ENCODE assay signal across 9 mouse cellular contexts in the genomic region with DNA sequence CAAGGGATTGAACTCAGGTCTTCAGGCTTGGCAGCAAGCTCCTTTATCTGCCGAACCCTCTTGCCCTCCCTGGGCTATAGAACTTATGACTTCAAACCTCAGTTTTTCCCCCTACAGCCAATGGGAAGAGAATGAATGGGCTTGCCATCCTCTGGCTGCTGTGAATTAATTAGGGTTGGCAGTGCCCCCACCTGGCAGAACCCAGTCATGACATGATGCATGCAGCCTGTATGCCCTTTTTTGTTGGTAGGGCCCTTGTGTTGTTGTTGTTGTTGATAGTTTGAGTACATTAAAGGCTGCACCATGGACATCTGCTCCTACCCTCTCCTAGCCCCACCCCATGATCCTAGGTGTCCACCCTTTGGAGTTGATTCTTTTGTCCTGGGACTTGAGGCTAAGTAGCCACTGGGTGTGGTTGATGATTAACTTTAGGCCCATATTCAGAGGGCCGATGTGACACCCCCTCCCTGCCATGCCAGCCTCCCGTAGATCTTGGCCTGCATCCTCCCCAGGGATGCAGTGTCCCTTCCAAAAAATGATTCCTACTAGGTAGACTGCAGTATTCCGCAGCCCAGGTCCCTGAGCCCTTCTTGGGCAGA. TPM values are rescaled to one million over a fixed set of nuclear protein-coding genes. Genes with fewer than 3 reads are reported as not detected.
DNase-seq lines count a peak whose midpoint lies in the region; ATAC-seq and TF ChIP-seq lines count a peak whose summit lies in the region.
"Had no signal": no experiment of that assay in that cellular context is flagged by ENCODE, and none has a peak within 500 bp of the region (broad histone marks: within the 10 kb centered on the region; RNA-seq: fewer than 3 reads in every experiment).

No protein-coding gene starts in this region.

- TF ChIP-seq EP300 in heart, adult 2 months (IDR thresholded peaks at IDR 0.05; ENCODE audit: insufficient read depth, low read depth, low read length) = peak; percentile 66; the same call in 1 of the 2 replicates
- TF ChIP-seq EP300 in MEL (IDR thresholded peaks at IDR 0.05; ENCODE audit: low read depth in 1 of 2, low read length in 2 of 2) = no peak

- no peaks in the 10 kb centered on the region for H3K27me3 ChIP-seq in heart, adult 2 months (ENCODE audit: control insufficient read depth, insufficient read depth, low read length)
- no peaks in the 10 kb centered on the region for H3K27me3 ChIP-seq in MEL (ENCODE audit: control insufficient read depth in 1 of 2, insufficient read depth in 2 of 2, low read length in 2 of 2)
- H3K27me3 ChIP-seq in forebrain, embryonic 11.5 days (ENCODE audit: control insufficient read depth, insufficient read depth, low read length) = no peaks in the 10 kb centered on the region
- H3K27me3 ChIP-seq: neural tube, embryonic 12.5 days had no signal

- TF ChIP-seq CTCF in heart, adult 2 months (IDR thresholded peaks at IDR 0.05) = peak; percentile 85
- TF ChIP-seq CTCF in MEL (IDR thresholded peaks at IDR 0.05 in 2 of 3, conservative IDR thresholded peaks at IDR 0.05 in 1 of 3; ENCODE audit: control insufficient read depth in 1 of 3, insufficient read depth in 1 of 3, low read depth in 2 of 3, low read length in 3 of 3, poor library complexity in 1 of 3, severe bottlenecking in 1 of 3) = peak; percentile 73 to 77 (median 75)

- intact Hi-C loops in heart, adult 2 months (cut with DNase I) = loop anchor here (1.0 to 2.0 kb wide), 3 partner anchors 16 to 73 kb away; no protein-coding TSS in a partner anchor

- 29% methylated on average over 4 of the region's 4 CpGs for WGBS in heart, adult 2 months
- 73% methylated on average over 4 of the region's 4 CpGs for WGBS in forebrain, embryonic 11.5 days

- no peak for ATAC-seq in forebrain, embryonic 11.5 days (replicated peaks; ENCODE audit: low FRiP score)
- peak; percentile 71 for ATAC-seq in megakaryocyte progenitor cell, adult 5-6 weeks (replicated peaks; ENCODE audit: poor library complexity)

- H3K9me3 ChIP-seq in MEL (replicated peaks; ENCODE audit: insufficient read depth, low read length) = no peaks in the 10 kb centered on the region
- no peaks in the 10 kb centered on the region for H3K9me3 ChIP-seq in forebrain, embryonic 11.5 days (ENCODE audit: control insufficient read depth, low read length)
- H3K9me3 ChIP-seq: neural tube, embryonic 12.5 days had no signal

- H3K36me3 ChIP-seq in heart, adult 2 months (ENCODE audit: control insufficient read depth, insufficient read depth, low read length) = peaks cover 14% of the 10 kb centered on the region
- peaks cover 0 to 6% of the 10 kb centered on the region in 2 experiments; a peak in 2 of 4 replicates for H3K36me3 ChIP-seq in MEL (ENCODE audit: control insufficient read depth in 1 of 2, insufficient read depth in 2 of 2, low read length in 2 of 2)
- H3K36me3 ChIP-seq in forebrain, embryonic 11.5 days (ENCODE audit: control insufficient read depth, insufficient read depth, low read length) = no peaks in the 10 kb centered on the region
- H3K36me3 ChIP-seq: neural tube, embryonic 12.5 days had no signal

- H3K4me1 ChIP-seq in heart, adult 2 months (ENCODE audit: control insufficient read depth, insufficient read depth, low read length) = peaks cover 64% of the 10 kb centered on the region
- peaks cover 0 to 8% of the 10 kb centered on the region in 2 experiments; a peak in 3 of 4 replicates for H3K4me1 ChIP-seq in MEL (ENCODE audit: control insufficient read depth in 1 of 2, insufficient read depth in 2 of 2, low read length in 2 of 2)
- peaks cover 20% of the 10 kb centered on the region for H3K4me1 ChIP-seq in forebrain, embryonic 11.5 days (replicated peaks; ENCODE audit: control insufficient read depth, insufficient read depth, low read length)

- H3K9ac ChIP-seq in heart, adult 2 months (ENCODE audit: low read depth, low read length) = peak overlapping the region; percentile 69
- no peak overlapping the region for H3K9ac ChIP-seq in MEL (ENCODE audit: control insufficient read depth, low read depth, low read length, poor library complexity, severe bottlenecking)
- no peak overlapping the region for H3K9ac ChIP-seq in forebrain, embryonic 11.5 days (ENCODE audit: low read length)
- H3K9ac ChIP-seq: neural tube, embryonic 12.5 days had no signal

- H3K4me2 ChIP-seq in forebrain, embryonic 11.5 days (ENCODE audit: low read depth, low read length, severe bottlenecking) = no peak overlapping the region
- H3K4me2 ChIP-seq: neural tube, embryonic 12.5 days had no signal

- peak; percentile 57 for TF ChIP-seq RAD21 in MEL (IDR thresholded peaks at IDR 0.05; ENCODE audit: low read depth, low read length)

- H3K79me2 ChIP-seq in heart, adult 2 months (replicated peaks; ENCODE audit: control insufficient read depth, insufficient read depth, low read length) = peaks cover 2% of the 10 kb centered on the region
- peaks cover 4% of the 10 kb centered on the region for H3K79me2 ChIP-seq in MEL (ENCODE audit: control insufficient read depth, insufficient read depth, low read length, poor library complexity)

- H3K27ac ChIP-seq in heart, adult 2 months = peak overlapping the region; percentile 99
- no peak overlapping the region for H3K27ac ChIP-seq in MEL (ENCODE audit: control insufficient read depth, low read depth, low read length)
- no peak overlapping the region for H3K27ac ChIP-seq in forebrain, embryonic 11.5 days (ENCODE audit: low read depth, low read length)
- H3K27ac ChIP-seq: neural tube, embryonic 12.5 days had no signal

- no peak overlapping the region for H3K4me3 ChIP-seq in heart, adult 2 months
- H3K4me3 ChIP-seq in MEL (ENCODE audit: control insufficient read depth in 1 of 2, insufficient read depth in 1 of 2, low read depth in 2 of 2, low read length in 2 of 2) = no peak overlapping the region
- no peak overlapping the region for H3K4me3 ChIP-seq in forebrain, embryonic 11.5 days (ENCODE audit: low read depth, low read length)
- H3K4me3 ChIP-seq: neural tube, embryonic 12.5 days had no signal

- DNase-seq in heart, adult 2 months = peak; percentile 69 to 80
- DNase-seq in heart, adult 9 months (ENCODE audit: low spot score in 2 of 2) = no peak
- DNase-seq in MEL (ENCODE audit: low read depth, low spot score) = peak; percentile 68
- DNase-seq in forebrain, embryonic 11.5 days (ENCODE audit: low spot score) = peak; percentile 67
- peak; percentile 77 for DNase-seq in kidney, adult 9 months
- DNase-seq in thymus, postnatal 14 days = peak; percentile 75
- DNase-seq in frontal cortex, postnatal 36 days (ENCODE audit: low spot score in 2 of 2) = no peak

- no peak for TF ChIP-seq POLR2A in heart, adult 2 months (IDR thresholded peaks at IDR 0.05; ENCODE audit: insufficient read depth, low read depth, low read length)
- TF ChIP-seq POLR2A in MEL (IDR thresholded peaks at IDR 0.05; ENCODE audit: control insufficient read depth in 1 of 2, insufficient read depth in 1 of 2, low read depth in 1 of 2, low read length in 2 of 2, poor library complexity in 1 of 2) = no peak

TF ChIP-seq in MEL, 35 proteins besides CTCF, POLR2A, EP300 and RAD21:
- TF ChIP-seq MYC (IDR thresholded peaks at IDR 0.05; ENCODE audit: low read depth, low read length) = no peak
- TF ChIP-seq NRF1 (IDR thresholded peaks at IDR 0.05; ENCODE audit: insufficient read depth, low read depth, low read length, poor library complexity, severe bottlenecking) = no peak
- TF ChIP-seq ZC3H11A (IDR thresholded peaks at IDR 0.05; ENCODE audit: low read depth, low read length) = peak; percentile 46; the same call in 1 of the 2 replicates
- TF ChIP-seq MXI1 (IDR thresholded peaks at IDR 0.05; ENCODE audit: low read depth, low read length) = no peak
- no peak for TF ChIP-seq ZMIZ1 (IDR thresholded peaks at IDR 0.05; ENCODE audit: low read depth, low read length)
- no peak for TF ChIP-seq POLR2AphosphoS5 (IDR thresholded peaks at IDR 0.05; ENCODE audit: borderline replicate concordance, low read depth, low read length)
- TF ChIP-seq USF1 (IDR thresholded peaks at IDR 0.05; ENCODE audit: low read depth, low read length) = no peak
- no peak for TF ChIP-seq MAX (IDR thresholded peaks at IDR 0.05; ENCODE audit: low read length)
- TF ChIP-seq USF2 (IDR thresholded peaks at IDR 0.05; ENCODE audit: borderline replicate concordance in 1 of 2, insufficient read depth in 1 of 2, low read depth in 1 of 2, low read length in 2 of 2) = no peak
- TF ChIP-seq MYB (IDR thresholded peaks at IDR 0.05; ENCODE audit: low read depth, low read length) = no peak
- TF ChIP-seq SMC3 (IDR thresholded peaks at IDR 0.05; ENCODE audit: low read depth, low read length) = peak; percentile 76
- TF ChIP-seq ELF1 (IDR thresholded peaks at IDR 0.05; ENCODE audit: low read depth, low read length) = no peak
- TF ChIP-seq NELFE (IDR thresholded peaks at IDR 0.05; ENCODE audit: low read depth, low read length) = no peak
- TF ChIP-seq E2F4 (IDR thresholded peaks at IDR 0.05; ENCODE audit: borderline replicate concordance, low read depth, low read length) = no peak
- TF ChIP-seq MEF2A (IDR thresholded peaks at IDR 0.05; ENCODE audit: extremely low read depth, insufficient replicate concordance, low read depth, low read length, poor library complexity, severe bottlenecking) = no peak
- no peak for TF ChIP-seq ZNF384 (IDR thresholded peaks at IDR 0.05; ENCODE audit: low read depth, low read length)
- TF ChIP-seq CHD1 (IDR thresholded peaks at IDR 0.05; ENCODE audit: low read depth, low read length) = no peak
- TF ChIP-seq POLR2AphosphoS2 (IDR thresholded peaks at IDR 0.05; ENCODE audit: low read length) = no peak

RNA-seq across cellular contexts. Expression of gene Trak1, which starts 57.6 kb away (rescaled TPM):
- total RNA-seq in heart, adult 2 months (2021) = 100 to 1,000 TPM; 276 to 302 TPM
- 170 and 204 TPM in 2 replicates for polyA plus RNA-seq in heart, adult 2 months (2012; rRNA removed)
- total RNA-seq in MEL (2012; rRNA removed) = 15.3 and 16.2 TPM in 2 replicates
- 10 to 100 TPM in 1 of 2 experiments, not detected in 1; 35.5 TPM for polyA plus RNA-seq in MEL (2012; ENCODE audit: insufficient read depth in 1 of 2, insufficient read length in 2 of 2, low read depth in 1 of 2, low replicate concordance in 2 of 2, missing spikeins in 1 of 2)
- 33.5 and 36.4 TPM in 2 replicates for polyA plus RNA-seq in forebrain, embryonic 11.5 days (2014; fragmentation: Nextera tagmentation; extraction: Ambion mirVana)
- total RNA-seq in megakaryocyte progenitor cell, adult 5-6 weeks (2015) = 30.2 and 33.4 TPM in 2 replicates
- total RNA-seq in megakaryocyte progenitor cell, adult 5-6 weeks (2017) = 21.0 and 24.0 TPM in 2 replicates

Comparison
In these comparisons a context has a peak if more than half of its experiments do, and no peak if none do; other contexts are left out.
1. DNase-seq: peak in heart, adult 2 months (2 of 2), MEL (single experiment), forebrain, embryonic 11.5 days (single experiment), kidney, adult 9 months (single experiment) and thymus, postnatal 14 days (single experiment); none in heart, adult 9 months (0 of 2) and frontal cortex, postnatal 36 days (0 of 2).
2. RNA of gene Trak1, which starts 57.6 kb away (total RNA-seq): 276 to 302 TPM in heart, adult 2 months; 21.0 to 33.4 TPM in megakaryocyte progenitor cell, adult 5-6 weeks and 15.3 to 16.2 TPM in MEL; every median in the first group is over 4 times any median in the second.